Mouse (Mus musculus) layer of hippocampus, postnatal 10 days (tissue): ENCODE measurements around the gene Mtor. TPM values are rescaled to one million over a fixed set of nuclear protein-coding genes. Genes with fewer than 3 reads are reported as not detected.

Experiments
- DNase-seq, 2 experiments: peaks; one replicate each; pipeline ENCODE4 v3.0.0; 2021; ENCODE audit warnings: low spot score in 2 of 2
- total RNA-seq, 2 experiments: library from RNA; stranded (reverse); gene quantifications; 2 replicates each; pipeline ENCODE4 v1.2.3; 2021

Gene Mtor
- total RNA-seq, 2 experiments from 2014 or later = 81.3 to 85.9 TPM

- no peak for DNase-seq
Observed at GRCm38 (mm10) chr4:148591637-148592380, 143.4 kb downstream of the Mtor start.

GRCm38 (mm10) chr4:148593996-148594395 is 145.6 kb downstream of the Mtor start:
- DNase-seq = no peak

GRCm38 (mm10) chr4:148595916-148596315 is 147.5 kb downstream of the Mtor start:
- DNase-seq = no peak

- DNase-seq = no peak
Observed at GRCm38 (mm10) chr4:148596731-148597130, 148.3 kb downstream of the Mtor start.

GRCm38 (mm10) chr4:148598826-148599225 is 150.4 kb downstream of the Mtor start:
- DNase-seq = no peak

GRCm38 (mm10) chr4:148600316-148600715 is 151.9 kb downstream of the Mtor start:
- DNase-seq = no peak

GRCm38 (mm10) chr4:148601871-148602270 is 153.5 kb downstream of the Mtor start:
- DNase-seq = no peak

GRCm38 (mm10) chr4:148602357-148603120 is 154.1 kb downstream of the Mtor start, which contains the start of gene Masp2:
Gene Masp2, plus strand, starts transcription at chr4:148602554.
- DNase-seq = no peak

GRCm38 (mm10) chr4:148603376-148604139 is 155.1 kb downstream of the Mtor start:
- no peak for DNase-seq

- no peak for DNase-seq
Observed at GRCm38 (mm10) chr4:148604141-148604540, 155.7 kb downstream of the Mtor start.

- DNase-seq = peak; percentile 74 to 77
Observed at GRCm38 (mm10) chr4:148604541-148605165, 156.2 kb downstream of the Mtor start.

Other genes with a start within 250 kb of the Mtor start
- 10 to 100 TPM; 19.7 to 24.9 TPM for gene Disp3, start 160.6 kb upstream of the Mtor start, total RNA-seq
- 1 to 10 TPM; 7.8 to 8.4 TPM for gene Ubiad1, start 3.8 kb upstream of the Mtor start, total RNA-seq
- under 1 TPM; 0.20 to 0.21 TPM for gene Angptl7, start 51.8 kb downstream of the Mtor start, total RNA-seq
- 10 to 100 TPM; 57.5 to 58.2 TPM for gene Exosc10, start 109.8 kb downstream of the Mtor start, total RNA-seq
- 10 to 100 TPM; 83.5 to 83.8 TPM for gene Srm, start 142.9 kb downstream of the Mtor start, total RNA-seq
- gene Masp2, start 153.9 kb downstream of the Mtor start, total RNA-seq = 1 to 10 TPM; 2.2 to 2.9 TPM
- gene Tardbp, start 178.4 kb downstream of the Mtor start, total RNA-seq = 100 to 1,000 TPM; 199 to 221 TPM
- gene Gm572, start 194.7 kb downstream of the Mtor start, total RNA-seq = not detected